Mouse (Mus musculus) cerebellum, adult 2 months (tissue): ENCODE results near the gene Spib. TPM values are rescaled to one million over a fixed set of nuclear protein-coding genes. Genes with fewer than 3 reads are reported as not detected.
A peak's percentile ranks its signal among the peaks of the same experiment; 100 is the strongest.

Experiments used
- DNase-seq, 2 experiments: peaks; one replicate each; pipeline ENCODE4 v3.0.0; 2021
- H3K27ac ChIP-seq: fragments of 200-500 bp; 2 replicates; pipeline ENCODE4 v1.5.1; 2012; ENCODE audit warnings: low read length, control low read depth, inconsistent platforms; ENCODE audit not compliant: insufficient read depth
- H3K27me3 ChIP-seq: fragments of 200-500 bp; 2 replicates; pipeline ENCODE4 v1.6.1; 2012; ENCODE audit warnings: inconsistent platforms, mild to moderate bottlenecking, low read length, moderate library complexity; ENCODE audit not compliant: control insufficient read depth, insufficient read depth
- H3K4me1 ChIP-seq: fragments of 200-500 bp; 2 replicates; pipeline ENCODE4 v1.6.1; 2011; ENCODE audit warnings: low read length; ENCODE audit not compliant: control insufficient read depth, insufficient read depth
- H3K4me3 ChIP-seq: fragments of 200-500 bp; replicated peaks from 2 replicates; pipeline ENCODE3; 2011; ENCODE audit warnings: mild to moderate bottlenecking, low read depth, low read length, control low read depth; ENCODE audit not compliant: insufficient read depth
- CTCF ChIP-seq: fragments of 200-500 bp; IDR thresholded peaks from 2 replicates; pipeline ENCODE4 v1.5.1; 2011; ENCODE audit warnings: low read depth, mild to moderate bottlenecking, control low read depth, low read length, moderate library complexity, borderline replicate concordance; ENCODE audit not compliant: insufficient read depth
- POLR2A ChIP-seq: fragments of 200-500 bp; IDR thresholded peaks from 2 replicates; pipeline ENCODE4 v1.6.1; 2011; ENCODE audit warnings: low read length, control low read depth, borderline replicate concordance; ENCODE audit not compliant: insufficient read depth
- WGBS: fragments of 180-500 bp; shearing (Covaris S2); methylation state at CpG from one replicate; pipeline ENCODE4 v1.1.7; 2018; 5-methylcytosine and 5-hydroxymethylcytosine counted together
- polyA plus RNA-seq: library from polyadenylated mRNA; depleted of rRNA; stranded (reverse); fragments of >200 nt; gene quantifications from 2 replicates; pipeline ENCODE4 v1.2.3, GENCODE M21; 2012

Spib gene
- polyA plus RNA-seq, 1 experiment = 0.16 TPM

- Histone ChIP-seq H3K4me3 (no peak overlapping the region), H3K4me1 (no peaks in the 10 kb centered on the region), H3K27ac (no peak overlapping the region), H3K27me3 (no peaks in the 10 kb centered on the region)
- no peak for TF ChIP-seq CTCF
- no peak for TF ChIP-seq POLR2A
- WGBS = 67% methylated on average over 3 of the region's 3 CpGs
- no peak for DNase-seq
Observed at GRCm38 (mm10) chr7:44520990-44521389, 10.9 kb downstream of the Spib start.

- Histone ChIP-seq H3K27ac (no peak overlapping the region), H3K4me3 (no peak overlapping the region), H3K27me3 (no peaks in the 10 kb centered on the region), H3K4me1 (no peaks in the 10 kb centered on the region)
- 69% methylated on average over 9 of the region's 9 CpGs for WGBS
- TF ChIP-seq POLR2A = no peak
- peak; percentile 18; the same call in 1 of the 2 replicates for TF ChIP-seq CTCF
- DNase-seq = no peak
Observed at GRCm38 (mm10) chr7:44519240-44519913, 12.5 kb downstream of the Spib start.

- TF ChIP-seq POLR2A (no peak), CTCF (no peak)
- no peak for DNase-seq
- no peak overlapping the region for H3K27ac ChIP-seq
- no peaks in the 10 kb centered on the region for H3K4me1 ChIP-seq
- no peaks in the 10 kb centered on the region for H3K27me3 ChIP-seq
- H3K4me3 ChIP-seq = no peak overlapping the region
Observed at GRCm38 (mm10) chr7:44507491-44507890, 24.4 kb downstream of the Spib start.

- TF ChIP-seq POLR2A (no peak), CTCF (peak; percentile 79)
- no peak overlapping the region for H3K27ac ChIP-seq
- DNase-seq = peak; percentile 69 to 77
- no peaks in the 10 kb centered on the region for H3K4me1 ChIP-seq
- 33% methylated on average over 5 of the region's 5 CpGs for WGBS
- no peak overlapping the region for H3K4me3 ChIP-seq
- no peaks in the 10 kb centered on the region for H3K27me3 ChIP-seq
Observed at GRCm38 (mm10) chr7:44501563-44502115, 30.2 kb downstream of the Spib start.

GRCm38 (mm10) chr7:44500046-44500445, 31.8 kb downstream of the Spib start:
- no peak overlapping the region for H3K27ac ChIP-seq
- DNase-seq = peak in 1 of 2 experiments; percentile 13
- peaks cover 5% of the 10 kb centered on the region; the same call in 1 of the 2 replicates for H3K4me1 ChIP-seq
- no peak for TF ChIP-seq CTCF
- TF ChIP-seq POLR2A = no peak
- no peak overlapping the region for H3K4me3 ChIP-seq
- H3K27me3 ChIP-seq = no peaks in the 10 kb centered on the region
- 67% methylated on average over 20 of the region's 20 CpGs for WGBS

- no peak for DNase-seq
- Histone ChIP-seq H3K27me3 (no peaks in the 10 kb centered on the region), H3K27ac (no peak overlapping the region), H3K4me3 (no peak overlapping the region), H3K4me1 (peaks cover 10% of the 10 kb centered on the region)
- 48% methylated on average over 1 of the region's 1 CpGs for WGBS
- no peak for TF ChIP-seq CTCF
- no peak for TF ChIP-seq POLR2A
Observed at GRCm38 (mm10) chr7:44498922-44499321, 32.9 kb downstream of the Spib start.

- no peak for TF ChIP-seq CTCF
- TF ChIP-seq POLR2A = no peak
- 88% methylated on average over 10 of the region's 10 CpGs for WGBS
- Histone ChIP-seq H3K27me3 (no peaks in the 10 kb centered on the region), H3K4me1 (peaks cover 13% of the 10 kb centered on the region), H3K4me3 (no peak overlapping the region), H3K27ac (no peak overlapping the region)
- DNase-seq = peak in 1 of 2 experiments; percentile 33
Observed at GRCm38 (mm10) chr7:44497361-44498055, 34.4 kb downstream of the Spib start.

GRCm38 (mm10) chr7:44496771-44497109, 35.1 kb downstream of the Spib start:
- no peaks in the 10 kb centered on the region for H3K27me3 ChIP-seq
- H3K4me1 ChIP-seq = peaks cover 13% of the 10 kb centered on the region
- no peak for DNase-seq
- H3K4me3 ChIP-seq = peak overlapping the region; percentile 73
- peak overlapping the region; percentile 82 for H3K27ac ChIP-seq
- under 1% methylated on average over 26 of the region's 26 CpGs for WGBS
- TF ChIP-seq POLR2A (no peak), CTCF (no peak)
